Mouse (Mus musculus) brain, embryonic 14.5 days (tissue): ENCODE measurements around the gene Kcnk1. TPM values are rescaled to one million over a fixed set of nuclear protein-coding genes. Genes with fewer than 3 reads are reported as not detected.

Experiments used
- DNase-seq: peaks from one replicate; pipeline ENCODE4 v3.0.0-alpha.2; 2011; ENCODE audit warnings: low read depth
- CTCF ChIP-seq: fragments of 200-500 bp; IDR thresholded peaks from 2 replicates; pipeline ENCODE4 v1.5.1; 2012; ENCODE audit warnings: inconsistent platforms, mild to moderate bottlenecking, moderate library complexity, borderline replicate concordance; ENCODE audit not compliant: insufficient read depth, insufficient read length; ENCODE audit errors: extremely low read depth
- POLR2A ChIP-seq: fragments of 200-500 bp; IDR thresholded peaks from 2 replicates; pipeline ENCODE4 v1.6.1; 2012; ENCODE audit warnings: mild to moderate bottlenecking, inconsistent platforms, borderline replicate concordance; ENCODE audit not compliant: poor library complexity, insufficient read depth, insufficient read length, severe bottlenecking; ENCODE audit errors: extremely low read depth
- polyA plus RNA-seq: library from polyadenylated mRNA; depleted of rRNA; stranded (reverse); fragments of >200 nt; gene quantifications from 2 replicates; pipeline ENCODE4 v1.2.3, GENCODE M21; 2012

Kcnk1 gene
- polyA plus RNA-seq, 1 experiment, result 11.3 TPM

GRCm38 (mm10) chr8:125997550-125997949 is 2.6 kb downstream of the Kcnk1 start:
- TF ChIP-seq POLR2A (no peak), CTCF (no peak)
- DNase-seq, result no peak

GRCm38 (mm10) chr8:125999842-126000395 is 4.9 kb downstream of the Kcnk1 start:
- TF ChIP-seq POLR2A (no peak), CTCF (no peak)
- DNase-seq, result no peak

- DNase-seq, result no peak
- no peak for TF ChIP-seq CTCF
- no peak for TF ChIP-seq POLR2A
Measured at GRCm38 (mm10) chr8:126003546-126003945, 8.6 kb downstream of the Kcnk1 start.

- TF ChIP-seq CTCF, result no peak
- TF ChIP-seq POLR2A, result no peak
Measured at GRCm38 (mm10) chr8:126004953-126005352, 10.0 kb downstream of the Kcnk1 start.

GRCm38 (mm10) chr8:126006310-126006990 is 11.5 kb downstream of the Kcnk1 start:
- no peak for TF ChIP-seq POLR2A
- TF ChIP-seq CTCF, result no peak
- DNase-seq, result no peak

More at GRCm38 (mm10) chr8:126004953-126005352, 10.0 kb downstream of the Kcnk1 start:
- no peak for DNase-seq

- TF ChIP-seq CTCF (no peak), POLR2A (no peak)
- DNase-seq, result no peak
Measured at GRCm38 (mm10) chr8:126007538-126008330, 12.8 kb downstream of the Kcnk1 start.

- TF ChIP-seq CTCF, result no peak
- TF ChIP-seq POLR2A, result no peak
- DNase-seq, result no peak
Measured at GRCm38 (mm10) chr8:126008945-126009344, 14.0 kb downstream of the Kcnk1 start.

GRCm38 (mm10) chr8:126010900-126011299 is 15.9 kb downstream of the Kcnk1 start:
- no peak for DNase-seq
- TF ChIP-seq CTCF (no peak), POLR2A (no peak)

GRCm38 (mm10) chr8:126012334-126012733 is 17.4 kb downstream of the Kcnk1 start:
- TF ChIP-seq CTCF (no peak), POLR2A (no peak)
- no peak for DNase-seq

GRCm38 (mm10) chr8:126013646-126014045 is 18.7 kb downstream of the Kcnk1 start:
- no peak for TF ChIP-seq POLR2A
- TF ChIP-seq CTCF, result no peak
- DNase-seq, result no peak

GRCm38 (mm10) chr8:126021932-126022331 is 27.0 kb downstream of the Kcnk1 start:
- DNase-seq, result no peak
- TF ChIP-seq CTCF (no peak), POLR2A (no peak)

- no peak for TF ChIP-seq CTCF
- TF ChIP-seq POLR2A, result no peak
- DNase-seq, result peak; percentile 18
Measured at GRCm38 (mm10) chr8:126023706-126024305, 28.8 kb downstream of the Kcnk1 start.
